Mouse (Mus musculus) heart, embryonic 16.5 days (tissue): ENCODE data around the gene Tmem183a. TPM values are rescaled to one million over a fixed set of nuclear protein-coding genes. Genes with fewer than 3 reads are reported as not detected.

Source experiments
- polyA plus RNA-seq: library from polyadenylated mRNA; unstranded; fragments of >200 nt; fragmentation: Nextera tagmentation; extraction: Ambion mirVana; gene quantifications from 2 replicates; pipeline ENCODE4 v1.2.1, GENCODE M21; 2015

Gene Tmem183a
- polyA plus RNA-seq, 1 experiment from 2014 or later, result 60.4 TPM

Other genes with a start within 250 kb of the Tmem183a start
- gene Chil1, start 179.8 kb downstream of the Tmem183a start, polyA plus RNA-seq, result 1.1 and 1.2 TPM in 2 replicates
- gene Mybph, start 168.5 kb downstream of the Tmem183a start, polyA plus RNA-seq, result 0.64 and 0.96 TPM in 2 replicates
- gene Adora1, start 126.5 kb downstream of the Tmem183a start, polyA plus RNA-seq, result 26.7 and 30.0 TPM in 2 replicates
- gene Myog, start 72.0 kb downstream of the Tmem183a start, polyA plus RNA-seq, result 2.0 and 3.3 TPM in 2 replicates
- gene Ppfia4, start 29.1 kb downstream of the Tmem183a start, polyA plus RNA-seq, result 10.6 and 11.4 TPM in 2 replicates
- not detected in 2 replicates for gene 4933406M09Rik, start 24.0 kb upstream of the Tmem183a start, polyA plus RNA-seq
- gene Cyb5r1, start 43.6 kb upstream of the Tmem183a start, polyA plus RNA-seq, result 42.2 and 49.0 TPM in 2 replicates
- 138 and 148 TPM in 2 replicates for gene Adipor1, start 53.4 kb upstream of the Tmem183a start, polyA plus RNA-seq
- gene Klhl12, start 93.6 kb upstream of the Tmem183a start, polyA plus RNA-seq, result 20.6 and 21.1 TPM in 2 replicates
- gene Rabif, start 132.7 kb upstream of the Tmem183a start, polyA plus RNA-seq, result 29.6 and 29.9 TPM in 2 replicates
- not detected in 2 replicates for gene Mgat4e, start 187.7 kb upstream of the Tmem183a start, polyA plus RNA-seq
- 24.4 and 28.0 TPM in 2 replicates for gene Kdm5b, start 198.2 kb upstream of the Tmem183a start, polyA plus RNA-seq